Mouse (Mus musculus) ES-Bruce4 (cell line): ENCODE data around the gene Manba.
"Not testable (repeated sequence)": the region's sequence is repeated elsewhere in the genome, so short reads cannot be mapped to it uniquely, and the experiment has no call there.

Experiments
- CTCF ChIP-seq: IDR thresholded peaks from one replicate; pipeline ENCODE4 v1.8.1; 2011; ENCODE audit warnings: low read depth, low read length
- EP300 ChIP-seq: IDR thresholded peaks from 2 replicates; pipeline ENCODE4 v1.6.1; 2011; ENCODE audit warnings: low read depth, low read length; ENCODE audit not compliant: insufficient read depth
- POLR2A ChIP-seq: IDR thresholded peaks from one replicate; pipeline ENCODE4 v1.8.1; 2011; ENCODE audit warnings: low read length; ENCODE audit not compliant: insufficient read depth

DNA sequence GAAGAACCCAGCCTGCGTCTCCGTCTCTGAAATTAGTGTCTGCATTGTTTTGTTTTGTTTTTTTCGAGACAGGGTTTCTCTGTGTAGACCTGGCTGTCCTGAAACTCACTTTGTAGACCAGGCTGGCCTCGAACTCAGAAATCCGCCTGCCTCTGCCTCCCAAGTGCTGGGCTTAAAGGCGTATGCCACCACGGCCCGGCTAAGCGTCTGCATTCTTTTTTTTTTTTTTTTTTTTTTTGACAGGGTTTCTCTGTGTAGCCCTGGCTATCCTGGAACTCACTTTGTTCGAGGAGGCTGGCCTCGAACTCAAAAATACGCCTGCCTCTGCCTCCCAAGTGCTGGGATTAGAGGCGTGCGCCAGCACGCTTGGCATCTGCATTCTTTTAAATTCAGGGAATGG lies 761 bp upstream of the Manba start:
- not testable (repeated sequence) for TF ChIP-seq EP300, CTCF, POLR2A
